Mouse (Mus musculus) forebrain, embryonic 12.5 days (tissue): Measurements from ENCODE around the gene Tarbp2. TPM values are rescaled to one million over a fixed set of nuclear protein-coding genes. Genes with fewer than 3 reads are reported as not detected.

Source experiments
- ATAC-seq: fragments of 200-750 bp; cut with Nextera tagmentation; 2 replicates; pipeline ENCODE4 v1.8.0; 2017; ENCODE audit warnings: moderate TSS enrichment; ENCODE audit not compliant: low FRiP score
- H3K27ac ChIP-seq: fragments of 300-500 bp; sonication (generic); 2 replicates; pipeline ENCODE4 v1.5.1; 2016; ENCODE audit warnings: mild to moderate bottlenecking
- H3K27me3 ChIP-seq: fragments of 300-500 bp; sonication (generic); 2 replicates; pipeline ENCODE4 v1.6.1; 2016; ENCODE audit warnings: mild to moderate bottlenecking
- H3K36me3 ChIP-seq: fragments of 300-500 bp; sonication (generic); replicated peaks from 2 replicates; pipeline ENCODE4 v1.6.1; 2016; ENCODE audit warnings: mild to moderate bottlenecking
- H3K4me1 ChIP-seq: fragments of 300-500 bp; sonication (generic); 2 replicates; pipeline ENCODE4 v1.6.1; 2016
- H3K4me2 ChIP-seq: fragments of 300-500 bp; sonication (generic); 2 replicates; pipeline ENCODE4 v1.6.1; 2016; ENCODE audit warnings: mild to moderate bottlenecking, moderate library complexity
- H3K4me3 ChIP-seq: fragments of 300-500 bp; sonication (generic); replicated peaks from 2 replicates; pipeline ENCODE4 v1.5.1; 2016; ENCODE audit warnings: mild to moderate bottlenecking
- H3K9ac ChIP-seq: fragments of 300-500 bp; sonication (generic); 2 replicates; pipeline ENCODE4 v1.6.1; 2016; ENCODE audit warnings: mild to moderate bottlenecking
- H3K9me3 ChIP-seq: fragments of 300-500 bp; sonication (generic); 2 replicates; pipeline ENCODE4 v1.6.1; 2016
- WGBS: fragments of 180-500 bp; shearing (Covaris S2); methylation state at CpG from one replicate; pipeline ENCODE4 v1.1.7; 2016; 5-methylcytosine and 5-hydroxymethylcytosine counted together
- polyA plus RNA-seq: library from polyadenylated mRNA; unstranded; fragments of >200 nt; fragmentation: Nextera tagmentation; extraction: Ambion mirVana; gene quantifications from 2 replicates; pipeline ENCODE4 v1.2.1, GENCODE M21; 2016

The Tarbp2 gene
- polyA plus RNA-seq, 1 experiment from 2014 or later: 91.9 TPM

DNA sequence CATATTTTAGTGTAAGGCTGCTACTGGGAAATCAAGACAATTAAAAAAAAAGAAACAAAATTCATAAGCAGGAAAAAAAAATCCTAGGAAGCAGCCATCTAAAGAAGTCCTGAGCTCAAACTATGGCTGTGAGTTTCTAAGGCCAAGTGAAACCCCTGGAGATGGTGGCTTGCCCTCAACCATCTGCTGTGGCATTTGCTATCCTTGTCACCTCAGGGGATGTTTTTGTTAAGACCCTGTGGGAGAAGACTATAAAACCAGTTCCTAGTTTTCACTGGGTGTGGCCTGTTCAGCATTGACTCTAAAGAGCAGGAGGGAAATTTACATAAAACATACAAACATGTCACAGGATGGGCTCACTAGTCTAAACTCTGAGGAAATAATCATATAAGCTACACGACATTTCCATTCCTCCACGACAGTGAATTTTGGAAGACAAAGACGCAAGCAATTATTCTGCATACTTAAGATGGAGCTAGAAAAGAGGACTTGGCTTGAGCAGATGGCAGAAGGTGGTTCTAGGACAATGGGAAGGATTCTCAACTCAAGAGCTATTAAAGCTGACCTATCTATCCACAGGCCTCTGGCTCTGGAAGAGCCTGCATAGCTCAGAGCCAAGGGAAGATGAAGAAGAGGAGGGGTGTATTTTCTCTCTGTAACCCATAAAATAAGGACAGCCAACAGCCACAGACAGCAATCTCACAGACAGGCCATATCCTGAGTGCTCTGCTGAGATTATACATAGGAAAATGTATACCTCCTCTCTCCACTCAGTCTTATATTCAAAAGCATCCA, 14.3 kb downstream of the Tarbp2 start:
- H3K36me3 ChIP-seq: peaks cover 73% of the 10 kb centered on the region

DNA sequence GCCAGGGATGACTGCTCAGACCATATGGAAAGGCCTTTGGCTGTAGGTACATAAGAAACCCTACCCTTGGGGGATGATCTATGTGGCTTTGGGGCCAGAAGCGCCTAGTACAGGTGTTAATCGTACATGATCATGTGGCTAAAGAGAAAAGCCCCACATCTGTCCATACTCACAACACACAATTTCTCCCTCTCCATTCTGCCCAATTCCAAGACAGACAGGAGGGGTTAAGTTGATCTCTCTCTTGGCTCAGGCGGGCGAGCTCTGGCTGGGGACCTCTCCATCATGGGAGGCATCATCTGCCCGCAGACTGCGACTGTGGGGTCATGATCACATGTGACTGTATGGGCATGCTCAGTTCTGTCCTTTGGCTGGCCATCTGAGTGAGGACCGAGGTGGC, 15.9 kb downstream of the Tarbp2 start:
- no peak overlapping the region for H3K4me2 ChIP-seq
- WGBS: 91% methylated on average over 7 of the region's 7 CpGs
- no peak overlapping the region for H3K27ac ChIP-seq
- no peak for ATAC-seq
- H3K36me3 ChIP-seq: peaks cover 65% of the 10 kb centered on the region
- H3K9ac ChIP-seq: no peak overlapping the region
- H3K27me3 ChIP-seq: no peaks in the 10 kb centered on the region
- H3K4me1 ChIP-seq: no peaks in the 10 kb centered on the region
- H3K4me3 ChIP-seq: no peak overlapping the region
- no peaks in the 10 kb centered on the region for H3K9me3 ChIP-seq

More for the DNA sequence above, 14.3 kb downstream of the Tarbp2 start:
- Histone ChIP-seq H3K9ac (no peak overlapping the region), H3K27me3 (no peaks in the 10 kb centered on the region), H3K27ac (no peak overlapping the region), H3K4me2 (no peak overlapping the region), H3K9me3 (no peaks in the 10 kb centered on the region), H3K4me1 (no peaks in the 10 kb centered on the region), H3K4me3 (no peak overlapping the region)
- ATAC-seq: no peak
- 93% methylated on average over 3 of the region's 3 CpGs for WGBS

DNA sequence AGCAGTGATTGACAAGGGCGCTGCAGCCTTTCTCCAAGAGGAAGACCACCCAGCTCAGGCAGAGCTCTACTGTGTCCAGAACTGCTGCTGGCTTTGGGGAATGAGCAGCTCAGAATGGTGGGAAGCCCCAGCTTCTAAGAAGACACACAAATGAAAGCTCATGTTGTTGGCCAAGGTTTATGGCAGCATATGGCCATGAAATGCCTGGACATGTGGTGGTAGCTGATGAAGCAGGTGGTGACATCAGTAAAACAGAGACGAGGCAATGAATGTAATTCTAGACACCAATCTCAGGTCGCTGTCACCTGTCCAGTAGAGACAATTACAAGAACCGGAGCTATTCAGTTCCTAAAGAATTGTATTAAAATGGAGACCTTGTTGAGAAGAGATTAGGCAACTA, 26.8 kb downstream of the Tarbp2 start:
- ATAC-seq: no peak
- H3K9ac ChIP-seq: no peak overlapping the region
- H3K4me1 ChIP-seq: no peaks in the 10 kb centered on the region
- H3K4me3 ChIP-seq: no peak overlapping the region
- no peak overlapping the region for H3K27ac ChIP-seq
- H3K27me3 ChIP-seq: no peaks in the 10 kb centered on the region
- no peak overlapping the region for H3K4me2 ChIP-seq
- WGBS: 89% methylated on average over 4 of the region's 4 CpGs
- H3K9me3 ChIP-seq: no peaks in the 10 kb centered on the region
- peaks cover 46% of the 10 kb centered on the region for H3K36me3 ChIP-seq

DNA sequence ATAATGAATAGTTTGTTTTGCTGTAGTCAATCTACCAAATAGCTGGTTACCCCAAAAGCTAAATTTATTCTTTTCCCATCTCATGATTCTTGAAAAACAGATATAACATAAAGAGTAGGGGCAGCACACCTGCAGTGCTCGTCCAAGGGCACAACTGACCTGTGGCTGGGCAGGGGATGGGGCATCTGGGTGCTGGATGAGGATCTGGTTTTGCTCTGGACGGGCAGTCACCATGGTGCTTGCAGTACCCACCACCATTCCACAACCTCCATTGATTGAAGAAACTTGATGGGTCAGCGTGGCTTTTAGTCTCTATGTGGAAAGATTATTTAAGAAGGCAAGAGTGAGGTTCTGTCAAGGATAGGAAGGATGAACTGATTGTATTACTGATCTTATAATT, 28.3 kb downstream of the Tarbp2 start:
- 93% methylated on average over 3 of the region's 3 CpGs for WGBS
- no peak for ATAC-seq
- H3K4me3 ChIP-seq: no peak overlapping the region
- no peak overlapping the region for H3K9ac ChIP-seq
- no peaks in the 10 kb centered on the region for H3K9me3 ChIP-seq
- H3K36me3 ChIP-seq: peaks cover 36% of the 10 kb centered on the region
- H3K27me3 ChIP-seq: no peaks in the 10 kb centered on the region
- no peaks in the 10 kb centered on the region for H3K4me1 ChIP-seq
- H3K4me2 ChIP-seq: no peak overlapping the region
- H3K27ac ChIP-seq: peak overlapping the region; percentile 66; the same call in 1 of the 2 replicates

DNA sequence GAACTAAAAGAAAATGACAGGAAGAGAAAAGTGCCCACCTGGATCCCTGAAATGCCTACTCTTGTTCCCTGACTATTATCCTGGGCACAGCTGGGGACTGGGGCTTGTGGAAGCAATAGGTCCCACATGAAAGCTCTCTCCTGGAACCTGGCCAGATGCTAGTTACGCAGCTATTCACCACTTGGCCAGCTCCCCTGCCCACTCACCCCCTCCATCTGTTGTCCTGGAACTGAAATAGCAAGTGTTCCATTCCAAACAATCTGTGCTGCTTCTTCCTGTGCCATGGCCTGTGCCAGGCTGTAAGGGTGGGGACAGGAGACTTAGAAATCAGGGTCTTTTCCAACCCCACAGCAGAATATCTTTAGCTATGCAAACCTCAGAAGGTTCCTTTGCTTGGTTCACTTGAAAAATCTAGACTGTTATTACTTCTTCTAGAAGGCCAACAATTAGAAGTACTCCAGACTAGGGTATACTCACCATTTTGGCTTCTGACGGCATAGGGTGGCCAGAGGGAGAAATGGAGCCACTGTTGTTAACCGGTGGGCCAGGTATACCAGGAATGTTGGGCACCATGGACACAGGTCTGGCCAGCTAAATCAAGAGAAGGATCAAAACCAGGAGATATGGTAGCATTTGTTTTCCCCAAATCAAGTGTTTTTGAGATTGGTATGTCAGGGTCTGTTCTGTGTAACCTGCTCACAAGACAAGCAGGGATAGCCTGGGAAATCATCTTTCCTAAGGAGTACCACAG, 28.9 kb downstream of the Tarbp2 start:
- no peak for ATAC-seq
- Histone ChIP-seq H3K27ac (peak overlapping the region; percentile 66), H3K36me3 (peaks cover 41% of the 10 kb centered on the region)

DNA sequence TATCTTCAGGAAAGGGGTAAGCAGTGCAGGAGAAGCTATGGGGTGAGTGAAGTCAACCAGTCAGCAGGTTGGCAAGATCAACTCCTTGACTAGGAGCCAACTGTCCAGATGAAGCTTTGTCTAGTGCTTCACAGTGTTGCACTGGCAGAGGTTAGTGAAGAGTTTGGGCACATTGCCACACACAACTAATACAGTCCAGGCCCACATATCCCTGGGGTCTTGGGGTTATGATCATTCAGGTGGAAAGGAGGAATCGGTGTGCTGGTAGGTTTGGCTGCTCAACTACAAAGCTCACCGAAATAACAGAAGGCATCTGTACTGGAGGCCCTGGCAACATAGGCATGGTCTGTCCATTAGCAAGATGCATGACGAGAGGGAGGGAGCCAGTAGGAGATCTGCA, 29.5 kb downstream of the Tarbp2 start:
- H3K36me3 ChIP-seq: peaks cover 42% of the 10 kb centered on the region
- H3K4me3 ChIP-seq: no peak overlapping the region
- H3K9me3 ChIP-seq: no peaks in the 10 kb centered on the region
- no peak for ATAC-seq
- H3K27me3 ChIP-seq: no peaks in the 10 kb centered on the region
- 94% methylated on average over 3 of the region's 3 CpGs for WGBS
- H3K9ac ChIP-seq: no peak overlapping the region
- no peaks in the 10 kb centered on the region for H3K4me1 ChIP-seq
- 0 out of 2 replicates have a peak overlapping the region, but pooled peaks have one; percentile 66 for H3K27ac ChIP-seq
- no peak overlapping the region for H3K4me2 ChIP-seq

More for the DNA sequence above, 28.9 kb downstream of the Tarbp2 start:
- H3K4me3 ChIP-seq: no peak overlapping the region
- no peaks in the 10 kb centered on the region for H3K27me3 ChIP-seq
- WGBS: 83% methylated on average over 3 of the region's 3 CpGs
- no peaks in the 10 kb centered on the region for H3K9me3 ChIP-seq
- no peak overlapping the region for H3K9ac ChIP-seq
- H3K4me2 ChIP-seq: no peak overlapping the region
- no peaks in the 10 kb centered on the region for H3K4me1 ChIP-seq

DNA sequence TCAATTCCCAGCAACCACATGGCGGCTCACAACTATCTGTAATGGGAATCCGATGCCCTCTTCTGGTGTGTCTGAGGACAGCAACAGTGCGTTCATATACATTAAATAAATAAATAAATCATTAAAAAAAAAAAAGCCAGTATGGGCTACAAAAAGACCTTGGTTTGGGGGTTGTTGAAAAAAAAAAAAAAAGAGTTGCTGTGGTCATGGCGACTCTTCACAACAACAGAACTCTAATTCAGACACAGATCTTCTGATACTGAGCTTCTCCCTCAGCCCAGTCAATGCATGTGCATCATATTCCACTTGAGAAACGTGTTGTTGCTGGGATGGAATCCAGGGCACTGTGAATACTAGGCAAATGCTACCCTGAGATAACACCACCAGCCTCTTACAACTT, 34.6 kb downstream of the Tarbp2 start:
- Histone ChIP-seq H3K27ac (no peak overlapping the region), H3K27me3 (no peaks in the 10 kb centered on the region), H3K4me1 (no peaks in the 10 kb centered on the region), H3K36me3 (peaks cover 45% of the 10 kb centered on the region), H3K9me3 (no peaks in the 10 kb centered on the region), H3K4me2 (no peak overlapping the region), H3K4me3 (no peak overlapping the region), H3K9ac (no peak overlapping the region)
- 95% methylated on average over 5 of the region's 5 CpGs for WGBS
- ATAC-seq: no peak

DNA sequence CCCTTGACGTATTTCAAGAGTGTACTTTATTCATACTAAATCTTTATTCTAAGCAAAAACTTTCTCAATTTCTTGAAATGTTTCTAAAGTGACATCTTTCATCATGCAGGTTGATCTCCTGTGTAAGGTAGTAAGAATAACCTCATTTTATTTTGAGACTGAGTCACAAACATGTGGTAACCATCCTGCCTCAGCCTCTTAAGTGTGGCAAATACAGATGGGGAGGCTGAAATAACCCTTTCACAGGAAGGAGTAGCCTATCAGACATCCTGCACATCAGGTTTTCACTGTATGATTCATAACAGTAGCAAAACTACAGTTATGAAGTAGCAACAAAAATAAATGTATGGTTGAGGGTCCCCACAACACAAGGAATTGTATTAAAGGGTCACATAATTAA, 37.6 kb downstream of the Tarbp2 start:
- no peak overlapping the region for H3K9ac ChIP-seq
- ATAC-seq: no peak
- no peaks in the 10 kb centered on the region for H3K9me3 ChIP-seq
- H3K4me2 ChIP-seq: no peak overlapping the region
- H3K4me1 ChIP-seq: no peaks in the 10 kb centered on the region
- no peaks in the 10 kb centered on the region for H3K27me3 ChIP-seq
- H3K27ac ChIP-seq: no peak overlapping the region
- WGBS: 96% methylated on average over 1 of the region's 1 CpGs
- H3K36me3 ChIP-seq: peaks cover 44% of the 10 kb centered on the region
- H3K4me3 ChIP-seq: no peak overlapping the region

DNA sequence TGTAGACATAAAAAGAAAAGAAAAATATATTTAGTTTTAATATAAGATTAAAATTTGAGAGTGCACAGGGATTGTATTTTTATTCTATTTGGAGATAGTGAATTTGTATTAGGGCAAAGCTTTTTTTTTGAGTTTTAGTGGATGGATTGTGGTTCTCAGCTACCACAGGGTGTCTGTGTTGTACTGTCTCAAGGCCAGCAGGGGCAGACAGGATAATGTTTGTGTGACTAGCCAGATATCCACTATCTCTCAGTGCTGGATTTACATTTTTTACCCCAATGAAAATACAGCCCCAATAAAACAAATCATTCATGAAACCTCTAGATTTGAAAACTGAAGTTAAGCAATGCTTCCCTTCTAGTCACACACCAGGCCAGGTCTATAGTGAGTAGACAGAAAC, 39.6 kb downstream of the Tarbp2 start:
- Histone ChIP-seq H3K27ac (no peak overlapping the region), H3K4me1 (no peaks in the 10 kb centered on the region), H3K9ac (no peak overlapping the region), H3K4me3 (no peak overlapping the region), H3K4me2 (no peak overlapping the region), H3K9me3 (no peaks in the 10 kb centered on the region), H3K27me3 (no peaks in the 10 kb centered on the region), H3K36me3 (peaks cover 27% of the 10 kb centered on the region)
- ATAC-seq: no peak

DNA sequence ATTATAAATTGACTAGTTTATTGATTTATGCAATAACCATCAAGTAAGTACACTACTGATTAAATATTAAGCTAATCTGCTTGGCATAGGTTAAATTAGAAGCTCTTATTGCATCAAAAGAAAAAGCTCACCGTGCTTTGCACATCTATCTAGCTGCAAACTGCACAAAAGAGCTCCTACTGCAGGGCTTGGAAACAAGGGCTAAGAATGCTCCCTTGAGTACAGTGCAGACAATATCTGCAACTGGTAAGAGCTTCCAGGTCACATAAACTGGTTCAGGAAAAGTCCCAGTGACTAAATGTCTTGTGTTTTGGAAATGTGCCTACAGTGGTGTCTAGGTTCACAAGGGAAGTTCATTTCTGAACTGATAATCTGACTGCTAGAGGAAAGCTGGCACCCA, 44.5 kb downstream of the Tarbp2 start:
- WGBS: 90% methylated on average over 1 of the region's 1 CpGs
- no peak overlapping the region for H3K4me3 ChIP-seq
- H3K27ac ChIP-seq: no peak overlapping the region
- H3K9ac ChIP-seq: no peak overlapping the region
- H3K4me1 ChIP-seq: no peaks in the 10 kb centered on the region
- H3K27me3 ChIP-seq: no peaks in the 10 kb centered on the region
- H3K36me3 ChIP-seq: 0 out of 2 replicates have a peak, but pooled peaks cover 6% of the 10 kb centered on the region
- no peak for ATAC-seq
- no peaks in the 10 kb centered on the region for H3K9me3 ChIP-seq
- H3K4me2 ChIP-seq: no peak overlapping the region

DNA sequence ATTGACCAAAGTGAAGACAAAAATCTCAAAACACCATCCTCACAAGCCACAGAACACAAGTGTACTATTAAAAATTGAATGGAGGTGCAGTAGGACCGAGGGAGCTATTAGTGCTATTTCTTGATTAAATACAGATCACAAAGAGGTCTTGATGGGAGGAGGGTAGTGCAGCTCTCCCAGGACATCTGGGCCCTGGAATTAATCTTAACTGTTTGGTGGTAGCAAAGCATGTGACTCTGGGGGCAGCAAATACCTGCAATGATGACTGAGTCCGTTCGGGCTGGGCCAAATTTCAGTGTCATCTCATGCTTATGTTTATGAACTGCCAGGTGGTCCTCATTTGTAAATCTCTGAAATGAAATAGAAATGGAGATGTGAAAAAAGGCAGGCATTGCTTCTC, 45.1 kb downstream of the Tarbp2 start:
- Histone ChIP-seq H3K27ac (no peak overlapping the region), H3K9ac (no peak overlapping the region), H3K4me1 (no peaks in the 10 kb centered on the region), H3K36me3 (0 out of 2 replicates have a peak, but pooled peaks cover 6% of the 10 kb centered on the region), H3K4me2 (no peak overlapping the region), H3K27me3 (no peaks in the 10 kb centered on the region), H3K4me3 (no peak overlapping the region), H3K9me3 (no peaks in the 10 kb centered on the region)
- ATAC-seq: no peak
- 87% methylated on average over 3 of the region's 3 CpGs for WGBS

DNA sequence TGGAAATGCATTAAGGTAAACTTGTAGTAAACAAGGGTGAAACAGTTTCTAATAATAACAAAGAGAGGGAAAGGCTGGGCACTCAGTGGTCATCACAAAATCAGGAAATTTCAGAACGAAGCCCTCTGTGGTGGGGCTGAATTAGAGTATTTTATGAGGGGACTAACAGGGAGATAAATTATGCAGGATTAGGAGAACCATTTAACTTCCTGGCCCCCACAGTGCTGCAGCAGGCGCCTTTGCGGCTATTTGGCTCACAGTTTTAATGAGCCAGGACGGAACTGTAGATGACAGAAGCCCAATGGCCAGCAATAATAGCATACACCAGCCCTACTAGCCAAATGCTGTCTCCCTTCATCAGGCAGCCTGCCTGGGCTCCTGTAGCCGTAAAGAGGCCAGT, 45.7 kb downstream of the Tarbp2 start:
- H3K9me3 ChIP-seq: no peaks in the 10 kb centered on the region
- H3K9ac ChIP-seq: no peak overlapping the region
- no peaks in the 10 kb centered on the region for H3K27me3 ChIP-seq
- no peak overlapping the region for H3K27ac ChIP-seq
- H3K4me2 ChIP-seq: no peak overlapping the region
- 78% methylated on average over 5 of the region's 5 CpGs for WGBS
- H3K4me1 ChIP-seq: no peaks in the 10 kb centered on the region
- H3K4me3 ChIP-seq: no peak overlapping the region
- H3K36me3 ChIP-seq: 0 out of 2 replicates have a peak, but pooled peaks cover 6% of the 10 kb centered on the region
- no peak for ATAC-seq
